Mouse (Mus musculus) C2C12 (cell line): ENCODE results near the gene Ccdc18. TPM values are rescaled to one million over a fixed set of nuclear protein-coding genes. Genes with fewer than 3 reads are reported as not detected.

Experiments used
- H3K27me3 ChIP-seq: one replicate; pipeline ENCODE4 v1.6.1; 2011; ENCODE audit not compliant: control insufficient read depth, insufficient read depth, insufficient read length
- H3K36me3 ChIP-seq: one replicate; pipeline ENCODE4 v1.6.1; 2011; ENCODE audit not compliant: control insufficient read depth, insufficient read depth
- H3K4me3 ChIP-seq: one replicate; pipeline ENCODE4 v1.5.1; 2011; ENCODE audit warnings: mild to moderate bottlenecking, control low read depth; ENCODE audit not compliant: poor library complexity, insufficient read depth, severe bottlenecking
- H3K79me2 ChIP-seq: one replicate; pipeline ENCODE4 v1.6.1; 2011; ENCODE audit not compliant: control insufficient read depth, insufficient read depth
- H3K79me3 ChIP-seq: one replicate; pipeline ENCODE4 v1.6.1; 2011; ENCODE audit warnings: low read depth, control low read depth
- H3ac ChIP-seq: one replicate; pipeline ENCODE3; 2011; ENCODE audit warnings: low read depth; ENCODE audit not compliant: control insufficient read depth, insufficient read length
- CEBPB ChIP-seq: IDR thresholded peaks from one replicate; pipeline ENCODE4 v1.6.1; 2011; ENCODE audit warnings: low read depth, mild to moderate bottlenecking, control low read depth, moderate library complexity
- CTCF ChIP-seq: IDR thresholded peaks from one replicate; pipeline ENCODE4 v1.5.1; 2011; ENCODE audit not compliant: control insufficient read depth, insufficient read depth, insufficient read length
- FOSL1 ChIP-seq: IDR thresholded peaks from one replicate; pipeline ENCODE4 v1.8.0; 2011; ENCODE audit warnings: mild to moderate bottlenecking, low read length; ENCODE audit not compliant: poor library complexity, insufficient read depth, severe bottlenecking
- MAX ChIP-seq: IDR thresholded peaks from one replicate; pipeline ENCODE4 v1.6.1; 2011; ENCODE audit warnings: mild to moderate bottlenecking, control low read depth
- MYOD1 ChIP-seq: IDR thresholded peaks from one replicate; pipeline ENCODE4 v1.6.1; 2011; ENCODE audit warnings: low read depth; ENCODE audit not compliant: control insufficient read depth, insufficient read length
- MYOG ChIP-seq: IDR thresholded peaks from one replicate; pipeline ENCODE4 v1.6.1; 2011; ENCODE audit not compliant: control insufficient read depth, insufficient read length; ENCODE audit errors: extremely low read depth
- USF1 ChIP-seq: IDR thresholded peaks from one replicate; pipeline ENCODE4 v1.6.1; 2011; ENCODE audit warnings: low read depth, mild to moderate bottlenecking, control low read depth, moderate library complexity
- polyA plus RNA-seq: library from polyadenylated mRNA; unstranded; fragments of >200 nt; fragmentation: generic; extraction: Trizol; gene quantifications from one replicate; pipeline ENCODE4 v1.2.1, GENCODE M21; 2012; ENCODE audit warnings: missing spikeins

The Ccdc18 gene
- polyA plus RNA-seq, 1 experiment: 0.55 TPM

- TF ChIP-seq CTCF: no peak
- Histone ChIP-seq H3ac (no peak overlapping the region), H3K79me3 (no peaks in the 10 kb centered on the region), H3K79me2 (no peaks in the 10 kb centered on the region), H3K4me3 (no peak overlapping the region), H3K27me3 (no peaks in the 10 kb centered on the region), H3K36me3 (peaks cover 46% of the 10 kb centered on the region)
Measured at GRCm38 (mm10) chr5:108109346-108109745, 23.3 kb upstream of the Ccdc18 start.

- Histone ChIP-seq H3ac (no peak overlapping the region), H3K36me3 (peaks cover 11% of the 10 kb centered on the region), H3K4me3 (no peak overlapping the region), H3K79me3 (no peaks in the 10 kb centered on the region), H3K27me3 (no peaks in the 10 kb centered on the region), H3K79me2 (no peaks in the 10 kb centered on the region)
- TF ChIP-seq FOSL1: no peak
- no peak for TF ChIP-seq USF1
- no peak for TF ChIP-seq MYOD1
Measured at GRCm38 (mm10) chr5:108117693-108118092, 15.0 kb upstream of the Ccdc18 start.

- no peak overlapping the region for H3K4me3 ChIP-seq
- no peak overlapping the region for H3ac ChIP-seq
- TF ChIP-seq CEBPB (no peak), MAX (no peak), FOSL1 (no peak), USF1 (no peak), MYOD1 (no peak), CTCF (no peak), MYOG (no peak)
- H3K27me3 ChIP-seq: no peaks in the 10 kb centered on the region
- no peaks in the 10 kb centered on the region for H3K79me2 ChIP-seq
- no peaks in the 10 kb centered on the region for H3K79me3 ChIP-seq
- peaks cover 30% of the 10 kb centered on the region for H3K36me3 ChIP-seq
Measured at GRCm38 (mm10) chr5:108120221-108120900, 12.3 kb upstream of the Ccdc18 start.

GRCm38 (mm10) chr5:108131849-108132440 lies 730 bp upstream of the Ccdc18 start:
- Histone ChIP-seq H3K79me2 (peaks cover 50% of the 10 kb centered on the region), H3K79me3 (peaks cover 34% of the 10 kb centered on the region), H3K4me3 (peak overlapping the region; percentile 76), H3K36me3 (peaks cover 26% of the 10 kb centered on the region), H3K27me3 (no peaks in the 10 kb centered on the region), H3ac (peak overlapping the region; percentile 97)
- TF ChIP-seq FOSL1 (no peak), MYOD1 (no peak), MAX (peak; percentile 33)

- TF ChIP-seq CEBPB (no peak), MAX (no peak), MYOG (no peak), MYOD1 (no peak), CTCF (no peak), USF1 (no peak), FOSL1 (no peak)
- no peak overlapping the region for H3ac ChIP-seq
- no peaks in the 10 kb centered on the region for H3K36me3 ChIP-seq
- H3K79me3 ChIP-seq: no peaks in the 10 kb centered on the region
- H3K27me3 ChIP-seq: no peaks in the 10 kb centered on the region
- no peak overlapping the region for H3K4me3 ChIP-seq
- no peaks in the 10 kb centered on the region for H3K79me2 ChIP-seq
Measured at GRCm38 (mm10) chr5:108152592-108152991, 19.9 kb downstream of the Ccdc18 start.

- Histone ChIP-seq H3K36me3 (no peaks in the 10 kb centered on the region), H3ac (no peak overlapping the region), H3K27me3 (no peaks in the 10 kb centered on the region), H3K79me3 (no peaks in the 10 kb centered on the region), H3K79me2 (no peaks in the 10 kb centered on the region), H3K4me3 (no peak overlapping the region)
- TF ChIP-seq MYOD1: no peak
- TF ChIP-seq CEBPB: no peak
- no peak for TF ChIP-seq FOSL1
Measured at GRCm38 (mm10) chr5:108160796-108161195, 28.1 kb downstream of the Ccdc18 start.
